Mouse (Mus musculus) forebrain, embryonic 16.5 days (tissue): ENCODE results near the gene Eef1akmt3. TPM values are rescaled to one million over a fixed set of nuclear protein-coding genes. Genes with fewer than 3 reads are reported as not detected.
A peak's percentile ranks its signal among the peaks of the same experiment; 100 is the strongest.

Experiments used
- ATAC-seq: fragments of 200-750 bp; cut with Nextera tagmentation; 2 replicates; pipeline ENCODE4 v1.8.0; 2017; ENCODE audit warnings: mild to moderate bottlenecking, moderate library complexity
- H3K27ac ChIP-seq: fragments of 300-500 bp; sonication (generic); 2 replicates; pipeline ENCODE4 v1.5.1; 2014; ENCODE audit warnings: low read length, control low read depth
- H3K27me3 ChIP-seq: fragments of 300-500 bp; sonication (generic); replicated peaks from 2 replicates; pipeline ENCODE4 v1.6.1; 2014; ENCODE audit warnings: low read length; ENCODE audit not compliant: control insufficient read depth, insufficient read depth
- H3K36me3 ChIP-seq: fragments of 300-500 bp; sonication (generic); 2 replicates; pipeline ENCODE4 v1.6.1; 2014; ENCODE audit not compliant: control insufficient read depth, insufficient read depth
- H3K4me1 ChIP-seq: fragments of 300-500 bp; sonication (generic); replicated peaks from 2 replicates; pipeline ENCODE4 v1.6.1; 2014; ENCODE audit warnings: low read length; ENCODE audit not compliant: control insufficient read depth, insufficient read depth
- H3K4me2 ChIP-seq: fragments of 300-500 bp; sonication (generic); 2 replicates; pipeline ENCODE4 v1.6.1; 2014; ENCODE audit warnings: mild to moderate bottlenecking, low read length, control low read depth
- H3K4me3 ChIP-seq: fragments of 300-500 bp; sonication (generic); replicated peaks from 2 replicates; pipeline ENCODE4 v1.5.1; 2014; ENCODE audit warnings: mild to moderate bottlenecking, low read length, control low read depth
- H3K9ac ChIP-seq: fragments of 300-500 bp; sonication (generic); replicated peaks from 2 replicates; pipeline ENCODE4 v1.6.1; 2014; ENCODE audit warnings: low read depth, low read length, control low read depth
- H3K9me3 ChIP-seq: fragments of 300-500 bp; sonication (generic); 2 replicates; pipeline ENCODE4 v1.6.1; 2016; ENCODE audit warnings: low read length; ENCODE audit not compliant: control insufficient read depth
- WGBS: fragments of 180-500 bp; shearing (Covaris S2); extraction: QIAGEN DNeasy Blood & Tissue Kit; methylation state at CpG from one replicate; pipeline ENCODE4 v1.1.7; 2014; 5-methylcytosine and 5-hydroxymethylcytosine counted together
- polyA plus RNA-seq: library from polyadenylated mRNA; unstranded; fragments of >200 nt; fragmentation: Nextera tagmentation; extraction: Ambion mirVana; gene quantifications from 2 replicates; pipeline ENCODE4 v1.2.1, GENCODE M21; 2015

Gene Eef1akmt3
- polyA plus RNA-seq, 1 experiment from 2014 or later, result 0.18 TPM

DNA sequence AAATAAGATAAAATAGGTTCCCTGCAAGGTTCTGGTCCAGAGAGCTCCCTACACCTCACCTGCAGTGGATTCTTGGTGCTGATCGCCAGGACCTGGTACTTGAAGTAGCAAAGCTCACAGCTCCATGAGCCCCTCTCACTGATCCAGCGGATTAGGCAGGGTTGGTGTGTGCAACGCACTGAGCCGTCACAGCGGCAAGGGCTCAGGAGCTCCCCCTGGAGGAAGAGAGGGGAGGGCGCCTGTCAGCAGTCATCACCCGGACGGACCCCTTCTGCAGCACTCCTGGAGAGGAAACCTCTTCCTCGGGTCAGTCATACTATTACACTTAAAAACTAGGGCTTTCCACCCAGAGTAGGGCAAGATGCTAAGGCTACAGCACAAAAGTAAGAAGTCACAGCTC, 16.8 kb upstream of the Eef1akmt3 start:
- Histone ChIP-seq H3K4me1 (peaks cover 37% of the 10 kb centered on the region), H3K27ac (no peak overlapping the region; the same call in 1 of the 2 replicates), H3K36me3 (peaks cover 14% of the 10 kb centered on the region)

DNA sequence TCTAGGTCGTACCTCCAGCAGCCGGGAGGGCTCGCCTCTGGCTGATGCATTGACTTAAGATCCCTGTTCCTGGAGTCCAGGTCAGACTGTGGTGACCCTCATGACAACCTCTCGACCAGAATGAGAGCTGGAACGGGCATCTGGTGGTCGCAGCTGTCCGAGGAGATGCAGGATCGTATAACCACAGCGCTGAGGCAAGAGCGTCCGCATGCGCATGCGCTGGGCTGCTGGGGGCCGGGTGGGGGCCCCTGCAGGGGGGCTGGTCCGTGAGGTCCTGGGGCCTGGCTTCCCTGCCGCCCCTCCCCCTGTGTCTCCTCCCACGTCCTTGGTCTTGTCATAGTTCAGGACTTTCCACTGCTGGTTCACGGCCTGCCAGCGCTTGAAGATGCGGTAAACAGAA, 15.2 kb upstream of the Eef1akmt3 start:
- 93% methylated on average over 20 of the region's 20 CpGs for WGBS
- Histone ChIP-seq H3K9ac (no peak overlapping the region), H3K27me3 (0 out of 2 replicates have a peak, but pooled peaks cover 3% of the 10 kb centered on the region), H3K4me2 (no peak overlapping the region), H3K27ac (no peak overlapping the region), H3K9me3 (no peaks in the 10 kb centered on the region), H3K4me3 (no peak overlapping the region), H3K36me3 (peaks cover 14% of the 10 kb centered on the region), H3K4me1 (peaks cover 31% of the 10 kb centered on the region)
- no peak for ATAC-seq

More for the DNA sequence above, 16.8 kb upstream of the Eef1akmt3 start:
- Histone ChIP-seq H3K9ac (peak overlapping the region; percentile 96), H3K4me3 (peak overlapping the region; percentile 89), H3K9me3 (no peaks in the 10 kb centered on the region), H3K4me2 (peak overlapping the region; percentile 83), H3K27me3 (no peaks in the 10 kb centered on the region)
- 0% methylated on average over 9 of the region's 9 CpGs for WGBS
- ATAC-seq, result peak; percentile 29; the same call in 1 of the 2 replicates

DNA sequence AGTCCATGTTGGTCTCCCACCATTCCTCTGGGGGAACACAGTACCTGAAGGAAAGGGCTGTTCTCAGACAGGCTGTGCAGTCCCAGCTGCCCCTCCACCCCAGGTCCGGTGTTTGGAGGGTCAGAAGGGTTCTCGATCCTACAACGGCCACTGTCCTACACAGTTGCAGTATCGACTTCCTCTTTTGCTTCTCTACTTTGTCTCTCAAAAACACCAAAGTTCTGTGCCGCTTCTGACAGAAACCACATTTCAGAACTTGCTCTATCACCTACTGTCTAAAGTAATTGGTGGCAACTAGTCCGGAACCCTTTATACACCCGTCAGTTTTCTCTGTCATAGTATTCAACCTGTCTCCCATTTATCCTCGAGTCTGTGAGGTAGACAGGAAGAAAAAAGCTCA, 14.1 kb upstream of the Eef1akmt3 start:
- H3K36me3 ChIP-seq, result peaks cover 14% of the 10 kb centered on the region

DNA sequence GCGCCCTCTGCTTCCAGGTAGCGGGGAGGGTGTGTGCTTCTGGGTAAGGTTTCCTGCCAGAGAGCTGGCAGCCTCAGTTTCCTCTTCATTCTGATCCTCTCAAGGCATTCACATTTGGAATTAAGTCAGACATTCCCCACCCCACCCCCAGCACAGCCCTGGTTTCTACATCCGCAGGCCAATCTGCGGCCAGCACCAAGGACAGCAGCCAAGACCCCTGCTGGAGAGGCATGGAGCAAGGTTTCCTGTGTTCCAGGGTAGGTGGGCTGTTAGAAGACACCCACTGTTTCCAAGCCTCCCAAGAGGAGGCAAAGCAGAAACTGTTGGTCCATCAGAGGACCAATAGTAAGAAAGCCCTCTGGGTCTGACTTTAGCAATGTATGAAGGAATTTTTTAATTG, 13.3 kb upstream of the Eef1akmt3 start:
- Histone ChIP-seq H3K9me3 (no peaks in the 10 kb centered on the region), H3K36me3 (peaks cover 14% of the 10 kb centered on the region), H3K27me3 (peaks cover 17% of the 10 kb centered on the region), H3K4me1 (peaks cover 23% of the 10 kb centered on the region), H3K4me2 (no peak overlapping the region), H3K4me3 (no peak overlapping the region), H3K9ac (no peak overlapping the region), H3K27ac (no peak overlapping the region)
- WGBS, result 75% methylated on average over 4 of the region's 4 CpGs
- ATAC-seq, result no peak

More for the DNA sequence above, 14.1 kb upstream of the Eef1akmt3 start:
- Histone ChIP-seq H3K9me3 (no peaks in the 10 kb centered on the region), H3K4me3 (no peak overlapping the region), H3K27me3 (peaks cover 10% of the 10 kb centered on the region), H3K9ac (no peak overlapping the region), H3K4me2 (no peak overlapping the region), H3K4me1 (peaks cover 21% of the 10 kb centered on the region), H3K27ac (no peak overlapping the region)
- WGBS, result 92% methylated on average over 8 of the region's 8 CpGs
- no peak for ATAC-seq

DNA sequence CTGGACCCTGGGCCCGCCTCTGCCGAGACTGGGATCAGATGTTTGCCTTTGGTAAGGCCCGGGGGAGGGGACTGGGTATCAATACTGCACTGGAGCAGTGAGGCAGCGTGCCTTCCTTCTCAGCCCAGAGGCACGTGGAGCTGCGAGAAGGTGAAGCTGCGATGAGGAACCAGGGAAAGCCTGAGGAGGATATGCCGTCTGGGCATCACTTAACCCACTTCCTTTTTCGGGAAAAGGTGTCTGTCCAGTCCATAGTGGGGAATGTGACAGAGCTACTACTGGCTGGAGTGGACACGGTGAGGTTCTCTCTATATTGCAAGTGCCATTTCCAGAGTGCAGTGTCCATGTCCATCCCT, 8.8 kb upstream of the Eef1akmt3 start:
- no peak for ATAC-seq
- Histone ChIP-seq H3K27ac (no peak overlapping the region), H3K4me2 (no peak overlapping the region), H3K27me3 (peaks cover 38% of the 10 kb centered on the region), H3K4me3 (no peak overlapping the region), H3K36me3 (peaks cover 6% of the 10 kb centered on the region), H3K4me1 (0 out of 2 replicates have a peak, but pooled peaks cover 6% of the 10 kb centered on the region), H3K9me3 (no peaks in the 10 kb centered on the region), H3K9ac (no peak overlapping the region)
- WGBS, result 15% methylated on average over 10 of the region's 10 CpGs

DNA sequence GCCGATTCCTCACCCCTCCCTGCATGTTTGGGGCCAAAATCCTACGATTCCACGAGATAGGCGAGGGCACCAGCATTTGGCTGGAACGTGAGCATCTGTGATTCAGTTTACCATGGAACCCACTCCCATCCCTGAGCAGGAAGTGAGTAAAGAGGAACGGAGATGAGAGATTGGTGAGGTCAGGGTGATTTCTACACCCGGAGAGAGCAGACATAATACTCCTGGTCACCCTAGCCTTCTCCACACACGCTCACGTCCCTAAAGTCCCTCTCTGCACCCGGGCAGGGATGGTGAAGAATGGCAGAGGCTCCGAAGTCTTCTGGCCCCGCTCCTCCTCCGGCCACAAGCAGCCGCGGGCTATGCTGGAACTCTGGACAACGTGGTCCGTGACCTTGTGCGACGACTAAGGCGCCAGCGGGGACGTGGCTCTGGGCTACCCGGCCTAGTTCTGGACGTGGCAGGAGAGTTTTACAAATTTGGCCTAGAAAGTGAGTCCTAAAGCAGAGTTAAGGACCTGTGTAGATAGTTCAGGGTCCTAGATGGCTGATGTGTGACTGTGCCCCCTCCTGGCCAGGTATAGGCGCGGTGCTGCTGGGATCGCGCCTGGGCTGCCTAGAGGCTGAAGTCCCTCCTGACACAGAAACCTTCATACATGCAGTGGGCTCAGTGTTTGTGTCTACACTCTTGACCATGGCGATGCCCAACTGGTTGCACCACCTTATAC, 8.2 kb upstream of the Eef1akmt3 start:
- ATAC-seq, result no peak

DNA sequence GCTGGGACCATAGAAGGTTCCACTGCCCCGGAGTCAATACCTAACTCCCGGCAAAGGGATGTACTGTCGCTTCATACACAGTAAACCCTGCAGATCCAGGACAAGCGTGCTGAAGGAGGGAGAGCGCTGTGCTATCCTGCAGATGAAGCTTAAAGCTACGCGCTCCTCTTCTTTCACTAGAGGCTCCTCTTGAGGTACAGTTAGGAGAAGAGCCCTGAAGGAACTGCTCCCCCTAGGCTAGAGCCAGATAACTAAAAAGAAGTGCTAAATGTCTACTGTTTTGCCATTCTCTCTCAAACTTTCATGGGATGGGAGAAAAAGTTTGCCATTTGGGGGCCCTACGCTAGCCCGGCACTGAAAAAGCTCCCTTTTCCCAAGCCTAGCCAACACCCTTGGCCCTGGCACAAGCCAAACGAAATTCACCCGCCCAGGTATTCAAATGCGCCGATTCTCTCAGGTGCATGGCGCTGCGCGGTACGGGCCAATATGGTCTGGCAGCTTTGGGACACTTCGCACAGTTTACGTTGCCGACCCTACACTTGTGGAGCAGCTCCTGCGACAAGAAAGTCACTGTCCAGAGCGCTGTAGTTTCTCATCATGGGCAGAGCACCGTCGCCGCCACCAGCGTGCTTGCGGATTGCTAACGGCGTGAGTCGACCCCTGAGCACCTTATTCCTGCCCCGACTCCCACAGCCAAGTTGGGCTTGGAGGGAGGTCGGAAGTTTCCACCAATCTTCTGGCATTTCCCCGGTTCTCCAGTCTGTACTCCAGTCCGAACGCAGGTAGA, 7.5 kb upstream of the Eef1akmt3 start:
- H3K27me3 ChIP-seq, result peaks cover 38% of the 10 kb centered on the region

More for the DNA sequence above, 8.2 kb upstream of the Eef1akmt3 start:
- no peak overlapping the region for H3K9ac ChIP-seq
- no peak overlapping the region for H3K4me2 ChIP-seq
- H3K9me3 ChIP-seq, result no peaks in the 10 kb centered on the region
- WGBS, result 3% methylated on average over 29 of the region's 29 CpGs
- no peak overlapping the region for H3K27ac ChIP-seq
- H3K4me3 ChIP-seq, result no peak overlapping the region
- 0 out of 2 replicates have a peak, but pooled peaks cover 2% of the 10 kb centered on the region for H3K36me3 ChIP-seq
- 0 out of 2 replicates have a peak, but pooled peaks cover 4% of the 10 kb centered on the region for H3K4me1 ChIP-seq
- peaks cover 38% of the 10 kb centered on the region for H3K27me3 ChIP-seq

DNA sequence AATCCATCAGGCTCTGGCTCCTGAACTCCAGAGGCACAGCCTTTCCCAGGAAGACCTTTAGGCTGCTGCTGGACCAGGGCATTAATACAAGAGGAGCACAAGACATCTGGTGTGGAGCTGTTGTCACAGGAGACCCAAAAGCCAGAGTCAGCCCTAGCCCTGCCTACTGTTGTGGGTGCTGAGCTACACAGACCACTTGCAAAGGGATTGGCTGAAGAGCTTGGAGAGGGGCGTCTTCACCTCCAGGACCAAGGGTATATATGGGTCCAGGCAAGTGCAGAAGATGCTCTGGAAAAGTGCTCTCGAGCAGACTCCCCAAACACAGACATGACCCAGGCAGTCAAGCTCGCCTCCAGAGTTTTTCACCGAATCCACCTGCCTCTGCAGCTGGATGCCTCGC, 6.6 kb upstream of the Eef1akmt3 start, which contains the start of gene Cyp27b1:
Cyp27b1 (plus strand) TSS at position 297 of the 400 bp plus-strand sequence.
- Histone ChIP-seq H3K36me3 (no peaks in the 10 kb centered on the region), H3K9me3 (no peaks in the 10 kb centered on the region), H3K4me3 (no peak within 1 kb of the TSS), H3K27me3 (peaks cover 38% of the 10 kb centered on the region), H3K27ac (no peak within 1 kb of the TSS), H3K9ac (no peak within 1 kb of the TSS), H3K4me2 (no peak within 1 kb of the TSS), H3K4me1 (peaks cover 4% of the 10 kb centered on the region; the same call in 1 of the 2 replicates)
- 17% methylated on average over 5 of the region's 5 CpGs for WGBS
- ATAC-seq, result no peak

More for the DNA sequence above, 7.5 kb upstream of the Eef1akmt3 start:
- no peak for ATAC-seq
- 5% methylated on average over 35 of the region's 35 CpGs for WGBS
- no peak overlapping the region for H3K27ac ChIP-seq
- no peak overlapping the region for H3K4me2 ChIP-seq
- H3K36me3 ChIP-seq, result no peaks in the 10 kb centered on the region
- H3K9me3 ChIP-seq, result no peaks in the 10 kb centered on the region
- H3K4me3 ChIP-seq, result no peak overlapping the region
- 0 out of 2 replicates have a peak, but pooled peaks cover 4% of the 10 kb centered on the region for H3K4me1 ChIP-seq
- H3K9ac ChIP-seq, result no peak overlapping the region

DNA sequence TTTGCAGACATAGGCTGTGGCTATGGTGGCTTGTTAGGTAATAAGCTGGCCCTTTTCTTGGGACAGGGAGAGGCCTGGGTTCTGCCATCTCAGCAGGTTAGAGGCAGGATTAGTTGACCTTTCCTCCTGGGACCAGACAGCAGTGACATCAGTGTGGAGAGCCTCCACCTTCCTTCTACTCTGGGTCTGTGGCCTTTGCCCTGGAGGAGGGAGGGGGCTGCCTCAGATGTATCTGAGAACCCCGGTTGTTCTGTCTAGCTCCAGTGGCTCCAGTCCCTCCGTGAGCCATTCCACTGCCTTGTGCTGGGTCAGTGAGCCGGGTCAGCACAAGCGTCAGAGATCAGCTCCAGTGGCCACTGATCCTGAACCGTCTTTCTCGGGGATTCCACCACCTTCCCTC, 1.9 kb upstream of the Eef1akmt3 start:
- no peak overlapping the region for H3K4me3 ChIP-seq
- ATAC-seq, result no peak
- no peaks in the 10 kb centered on the region for H3K9me3 ChIP-seq

More for the DNA sequence above, 1.9 kb upstream of the Eef1akmt3 start:
- Histone ChIP-seq H3K4me2 (no peak overlapping the region), H3K27me3 (peaks cover 11% of the 10 kb centered on the region; the same call in 1 of the 2 replicates), H3K27ac (no peak overlapping the region), H3K4me1 (peaks cover 12% of the 10 kb centered on the region), H3K9ac (no peak overlapping the region), H3K36me3 (no peaks in the 10 kb centered on the region)
- 88% methylated on average over 6 of the region's 6 CpGs for WGBS
